Mouse (Mus musculus) right cerebral cortex, adult 2 months (tissue): ENCODE data around the gene Clint1.

Experiments
- DNase-seq, 2 experiments: peaks; one replicate each; pipeline ENCODE4 v3.0.0; 2021 to 2022; ENCODE audit warnings: low spot score in 2 of 2

Clint1 gene

GRCm38 (mm10) chr11:45883270-45883931, 31.6 kb downstream of the Clint1 start:
- no peak for DNase-seq

GRCm38 (mm10) chr11:45884029-45884428, 32.2 kb downstream of the Clint1 start:
- no peak for DNase-seq

- DNase-seq: no peak
These were observed 33.9 kb downstream of the Clint1 start for GRCm38 (mm10) chr11:45885606-45886230.

- no peak for DNase-seq
These were observed 34.7 kb downstream of the Clint1 start for GRCm38 (mm10) chr11:45886596-45886995.

DNA sequence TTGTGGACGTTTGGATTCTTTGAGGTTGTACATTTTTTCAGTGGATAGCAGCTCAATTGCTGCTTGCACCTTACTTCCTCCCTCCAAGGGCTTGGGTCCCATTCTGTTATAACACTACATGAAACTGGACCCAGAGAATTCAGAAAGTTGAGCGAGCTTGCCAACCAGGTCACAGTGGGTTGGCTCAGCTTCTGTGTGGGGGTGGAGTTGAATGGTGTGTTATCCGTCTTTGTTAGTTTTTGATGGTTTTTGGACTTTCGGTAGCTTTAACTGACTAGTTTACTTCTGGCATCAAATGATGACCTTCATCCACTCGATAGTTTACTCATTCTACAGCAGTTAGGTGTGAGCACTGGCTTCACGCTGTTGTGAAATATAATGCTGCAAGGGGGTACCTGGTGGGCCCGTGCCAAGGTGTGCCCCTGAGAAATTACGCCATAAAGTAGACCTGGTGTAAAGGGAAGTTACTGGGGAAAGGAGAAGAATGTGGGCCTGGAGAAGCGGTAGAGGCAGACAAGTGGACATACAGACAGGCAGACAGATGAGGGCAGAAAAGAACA, 36.7 kb downstream of the Clint1 start:
- no peak for DNase-seq

GRCm38 (mm10) chr11:45889981-45890380, 38.1 kb downstream of the Clint1 start:
- DNase-seq: no peak

- DNase-seq: no peak
These were observed 38.6 kb downstream of the Clint1 start for GRCm38 (mm10) chr11:45890423-45890822.

DNA sequence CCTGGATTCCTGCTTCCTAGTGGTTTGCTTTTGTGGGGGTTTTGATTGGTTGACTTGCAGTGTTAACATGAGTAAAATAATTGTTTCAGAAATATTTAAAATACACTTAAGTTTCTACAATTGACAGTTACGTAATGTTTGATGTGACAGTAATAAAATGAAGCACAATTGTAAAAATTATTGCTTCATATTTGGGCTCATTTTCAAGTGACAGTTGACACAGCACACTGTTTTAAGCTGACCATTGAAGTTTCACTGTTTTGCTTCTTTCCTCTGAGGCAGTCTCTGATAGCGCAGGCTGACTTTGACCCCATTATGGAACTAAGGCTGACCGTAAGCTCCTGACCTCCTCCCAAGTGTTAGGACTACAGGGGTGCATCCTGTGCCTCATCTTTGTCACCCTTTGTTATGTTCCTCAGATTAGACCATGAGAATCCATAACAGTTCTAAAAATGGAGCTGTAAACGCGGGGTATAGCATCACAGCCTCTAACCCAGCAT, 41.1 kb downstream of the Clint1 start:
- DNase-seq: no peak

- no peak for DNase-seq
These were observed 45.5 kb downstream of the Clint1 start for GRCm38 (mm10) chr11:45897392-45897791.

GRCm38 (mm10) chr11:45900233-45901015, 48.6 kb downstream of the Clint1 start:
- DNase-seq: no peak

GRCm38 (mm10) chr11:45906109-45906786, 54.4 kb downstream of the Clint1 start:
- DNase-seq: no peak

DNA sequence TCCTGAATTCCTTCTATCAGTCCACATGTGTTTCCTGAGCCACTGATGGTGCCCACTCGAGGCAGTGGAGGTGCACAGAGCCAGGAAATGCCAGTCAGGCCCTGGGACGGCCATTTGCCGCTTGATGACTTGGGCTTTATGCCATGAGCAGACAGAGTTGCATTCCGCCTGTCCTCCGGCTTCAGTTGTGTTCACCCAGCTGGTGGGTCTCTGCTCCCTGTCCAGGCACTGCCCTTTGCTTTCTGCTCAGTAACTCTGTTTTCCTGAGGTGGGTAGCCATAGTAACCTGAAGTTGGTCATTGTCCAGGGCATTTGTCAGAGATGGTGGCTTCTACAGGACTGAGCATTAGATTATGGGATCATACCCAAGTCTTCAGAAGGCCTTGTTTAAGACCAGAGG, 55.5 kb downstream of the Clint1 start:
- no peak for DNase-seq

- no peak for DNase-seq
These were observed 56.2 kb downstream of the Clint1 start for GRCm38 (mm10) chr11:45908070-45908469.

GRCm38 (mm10) chr11:45908894-45909293, 57.0 kb downstream of the Clint1 start:
- DNase-seq: no peak

DNA sequence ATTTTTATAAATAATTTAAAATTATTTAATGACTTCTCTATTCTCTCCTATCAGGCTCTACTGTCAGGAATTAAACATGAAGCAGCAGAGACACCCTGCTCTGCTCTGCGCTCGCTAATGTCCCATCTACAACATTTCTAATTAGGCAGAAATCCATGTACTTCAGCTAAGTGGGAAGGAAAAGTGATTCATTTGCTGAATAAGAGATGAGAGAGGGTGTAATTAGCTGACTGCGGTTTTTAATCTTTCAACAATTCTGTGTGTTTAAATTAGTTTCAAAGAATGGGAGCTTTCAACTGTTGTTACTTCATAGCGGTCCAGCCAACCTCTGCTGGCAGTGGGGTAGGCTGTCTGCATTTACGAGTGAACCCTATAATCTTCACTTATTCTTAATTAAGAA, 58.9 kb downstream of the Clint1 start:
- no peak for DNase-seq

DNA sequence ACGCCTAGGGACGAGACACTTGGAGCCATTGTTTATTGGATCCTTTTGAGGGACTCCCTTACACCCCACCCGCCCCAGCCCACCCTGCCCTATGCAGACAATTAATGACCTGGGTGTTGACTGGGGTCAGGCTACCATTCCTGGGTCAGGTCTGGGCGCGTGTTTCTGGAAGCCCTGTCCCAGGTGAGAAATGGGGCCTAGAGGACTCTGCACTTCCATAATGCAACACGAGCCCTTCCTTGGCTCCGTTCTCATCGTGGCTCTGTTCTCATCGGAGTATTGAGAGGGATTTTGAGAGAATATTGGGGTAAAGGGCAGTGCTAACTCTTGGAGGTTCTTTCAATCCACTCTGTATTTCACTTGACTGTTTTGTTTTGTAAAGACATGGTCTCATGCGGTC, 64.3 kb downstream of the Clint1 start:
- DNase-seq: no peak

GRCm38 (mm10) chr11:45918018-45918417, 66.2 kb downstream of the Clint1 start:
- DNase-seq: no peak

- no peak for DNase-seq
These were observed 67.0 kb downstream of the Clint1 start for GRCm38 (mm10) chr11:45918836-45919235.

DNA sequence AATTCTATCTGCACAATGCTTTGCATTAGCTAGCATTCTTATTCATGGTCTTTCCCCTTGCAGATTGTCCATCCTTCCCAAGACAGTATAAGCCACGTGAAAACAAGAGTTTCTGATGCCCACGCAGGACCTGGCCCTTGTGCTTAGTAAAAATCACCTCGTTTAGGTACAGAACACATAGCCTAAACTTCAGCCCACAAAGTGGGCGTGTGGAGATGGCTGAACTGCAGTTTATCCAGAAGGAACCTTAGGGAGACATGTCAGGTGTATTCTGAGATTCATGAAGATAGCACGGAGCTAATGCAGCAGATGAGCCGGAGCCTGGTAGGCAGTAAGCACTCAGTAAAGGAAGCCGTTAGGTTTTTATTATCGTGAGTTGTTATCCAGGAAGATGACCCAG, 69.2 kb downstream of the Clint1 start:
- DNase-seq: no peak

DNA sequence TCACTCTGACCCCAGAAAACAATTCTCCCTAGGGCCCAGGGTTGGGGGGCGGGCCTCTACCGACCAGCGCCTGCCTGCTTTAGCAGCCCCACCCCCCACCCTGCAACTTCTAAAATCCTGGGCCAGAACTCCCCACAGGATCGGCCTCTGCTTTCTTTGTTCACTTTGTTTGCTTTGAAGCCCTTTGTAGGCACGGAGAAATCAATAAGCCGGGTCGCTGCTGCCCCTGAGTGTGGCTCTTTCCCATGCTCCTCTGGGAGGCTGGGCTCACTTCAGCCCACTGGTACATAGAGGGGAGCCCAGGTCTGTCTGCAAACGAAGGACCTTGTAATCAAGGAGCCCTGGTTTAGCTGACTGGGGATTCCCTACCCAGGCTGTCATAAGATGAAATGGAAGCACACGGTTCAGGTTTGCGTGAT, 69.6 kb downstream of the Clint1 start:
- no peak for DNase-seq

- no peak for DNase-seq
These were observed 73.6 kb downstream of the Clint1 start for GRCm38 (mm10) chr11:45925436-45925835.

- peak; percentile 84 to 85 for DNase-seq
These were observed 74.8 kb downstream of the Clint1 start for GRCm38 (mm10) chr11:45926640-45927082.
